Mouse (Mus musculus): ENCODE data around the gene Afdn.

DNA sequence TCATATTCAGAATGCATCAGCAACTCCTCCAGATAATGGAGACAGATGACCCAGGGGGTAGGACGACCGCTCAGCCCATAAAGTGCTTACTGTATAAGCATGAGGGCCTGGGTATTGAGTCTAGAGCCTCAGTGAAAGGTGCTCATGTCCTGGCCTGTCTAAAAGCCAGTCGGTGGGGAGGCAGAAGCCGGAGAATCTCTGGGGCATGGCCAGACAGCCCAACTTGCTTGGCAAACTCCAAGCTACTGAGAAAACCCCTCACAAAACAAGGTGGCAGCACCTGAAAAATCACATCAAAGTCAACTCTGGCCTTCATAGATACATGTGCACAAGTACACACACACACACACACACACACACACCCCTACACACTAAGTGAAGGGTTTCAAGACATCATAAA, 11.3 kb upstream of the Afdn start:
- no peak for TF ChIP-seq CTCF (IDR thresholded peaks at IDR 0.05; ENCODE audit: borderline replicate concordance, insufficient read depth, low read length)
- no peak for TF ChIP-seq POLR2A (IDR thresholded peaks at IDR 0.05; ENCODE audit: low read depth, low read length)

Measured in embryonic fibroblast, embryonic 13.5 days (primary cell).